Mouse (Mus musculus) midbrain, postnatal 0 days (tissue): ENCODE measurements around the gene Ccdc113. TPM values are rescaled to one million over a fixed set of nuclear protein-coding genes. Genes with fewer than 3 reads are reported as not detected.

Experiments
- ATAC-seq: fragments of 200-750 bp; cut with Nextera tagmentation; 2 replicates; pipeline ENCODE4 v1.8.0; 2017; ENCODE audit warnings: moderate number of reproducible peaks, mild to moderate bottlenecking, moderate TSS enrichment, moderate library complexity; ENCODE audit not compliant: low FRiP score
- DNase-seq: peaks from one replicate; pipeline ENCODE4 v3.0.0-alpha.2; 2015; ENCODE audit warnings: low spot score
- H3K27ac ChIP-seq: fragments of 300-500 bp; sonication (generic); 2 replicates; pipeline ENCODE4 v1.5.1; 2014; ENCODE audit warnings: low read depth, mild to moderate bottlenecking, low read length, mixed read lengths
- H3K27me3 ChIP-seq: fragments of 300-500 bp; sonication (generic); 2 replicates; pipeline ENCODE4 v1.6.1; 2014; ENCODE audit warnings: low read length, control low read depth, mixed read lengths; ENCODE audit not compliant: insufficient read depth
- H3K36me3 ChIP-seq: fragments of 300-500 bp; sonication (generic); 2 replicates; pipeline ENCODE4 v1.6.1; 2014; ENCODE audit warnings: low read length, control low read depth, mixed read lengths; ENCODE audit not compliant: insufficient read depth
- H3K4me1 ChIP-seq: fragments of 300-500 bp; sonication (generic); 2 replicates; pipeline ENCODE4 v1.6.1; 2014; ENCODE audit warnings: mild to moderate bottlenecking, control low read depth, antibody characterized with exemption, low read length, mixed read lengths; ENCODE audit not compliant: insufficient read depth
- H3K4me2 ChIP-seq: fragments of 300-500 bp; sonication (generic); 2 replicates; pipeline ENCODE4 v1.6.1; 2014; ENCODE audit warnings: low read depth, mild to moderate bottlenecking, low read length, mixed read lengths; ENCODE audit not compliant: poor library complexity, severe bottlenecking
- H3K4me3 ChIP-seq: fragments of 300-500 bp; sonication (generic); 2 replicates; pipeline ENCODE4 v1.5.1; 2014; ENCODE audit warnings: low read depth, mild to moderate bottlenecking, low read length, moderate library complexity
- H3K9ac ChIP-seq: fragments of 300-500 bp; sonication (generic); replicated peaks from 2 replicates; pipeline ENCODE4 v1.6.1; 2014; ENCODE audit warnings: mild to moderate bottlenecking, low read length, moderate library complexity, mixed read lengths; ENCODE audit not compliant: poor library complexity, severe bottlenecking
- H3K9me3 ChIP-seq: fragments of 300-500 bp; sonication (generic); 2 replicates; pipeline ENCODE4 v1.6.1; 2016; ENCODE audit warnings: low read length, control low read depth
- CTCF ChIP-seq: IDR thresholded peaks from 2 replicates; pipeline ENCODE4 v1.5.1; 2016; ENCODE audit warnings: antibody characterized with exemption, mild to moderate bottlenecking
- WGBS: fragments of 180-500 bp; shearing (Covaris S2); extraction: QIAGEN DNeasy Blood & Tissue Kit; methylation state at CpG from one replicate; pipeline ENCODE4 v1.1.7; 2014; 5-methylcytosine and 5-hydroxymethylcytosine counted together
- polyA plus RNA-seq: library from polyadenylated mRNA; unstranded; fragments of >200 nt; fragmentation: Nextera tagmentation; extraction: Ambion mirVana; gene quantifications from 2 replicates; pipeline ENCODE4 v1.2.1, GENCODE M21; 2015
- total RNA-seq: library from RNA; depleted of rRNA; stranded (reverse); fragments of >200 nt; gene quantifications from 2 replicates; pipeline ENCODE4 v1.2.3, GENCODE M21; 2014

Ccdc113 gene
- total and polyA plus RNA-seq, 2 experiments from 2014 or later = 3.2 to 4.0 TPM

- Histone ChIP-seq H3K4me1 (no peaks in the 10 kb centered on the region), H3K27ac (no peak overlapping the region), H3K9me3 (no peaks in the 10 kb centered on the region), H3K4me3 (no peak overlapping the region), H3K4me2 (no peak overlapping the region), H3K9ac (no peak overlapping the region), H3K36me3 (no peaks in the 10 kb centered on the region), H3K27me3 (no peaks in the 10 kb centered on the region)
- DNase-seq (no peak), ATAC-seq (no peak)
- no peak for TF ChIP-seq CTCF
- 77% methylated on average over 10 of the region's 10 CpGs for WGBS
Observed at GRCm38 (mm10) chr8:95528194-95528593, 5.7 kb upstream of the Ccdc113 start.

GRCm38 (mm10) chr8:95528750-95529310 lies 5.1 kb upstream of the Ccdc113 start:
- Histone ChIP-seq H3K4me2 (no peak overlapping the region), H3K27ac (no peak overlapping the region), H3K27me3 (no peaks in the 10 kb centered on the region), H3K9me3 (no peaks in the 10 kb centered on the region), H3K4me3 (no peak overlapping the region), H3K4me1 (no peaks in the 10 kb centered on the region), H3K36me3 (no peaks in the 10 kb centered on the region), H3K9ac (no peak overlapping the region)
- WGBS = 63% methylated on average over 9 of the region's 9 CpGs
- DNase-seq = no peak
- ATAC-seq = no peak
- no peak for TF ChIP-seq CTCF

- Histone ChIP-seq H3K4me3 (no peak overlapping the region), H3K9me3 (no peaks in the 10 kb centered on the region), H3K4me1 (no peaks in the 10 kb centered on the region), H3K27me3 (no peaks in the 10 kb centered on the region), H3K9ac (no peak overlapping the region), H3K27ac (no peak overlapping the region), H3K4me2 (no peak overlapping the region), H3K36me3 (no peaks in the 10 kb centered on the region)
- WGBS = 60% methylated on average over 4 of the region's 4 CpGs
- ATAC-seq (no peak), DNase-seq (no peak)
- no peak for TF ChIP-seq CTCF
Observed at GRCm38 (mm10) chr8:95532206-95532605, 1.7 kb upstream of the Ccdc113 start.

GRCm38 (mm10) chr8:95539487-95539886 lies 5.6 kb downstream of the Ccdc113 start:
- peak; percentile 77 for TF ChIP-seq CTCF
- Histone ChIP-seq H3K4me2 (no peak overlapping the region), H3K4me1 (no peaks in the 10 kb centered on the region), H3K27me3 (no peaks in the 10 kb centered on the region), H3K27ac (no peak overlapping the region), H3K36me3 (no peaks in the 10 kb centered on the region), H3K9ac (no peak overlapping the region), H3K9me3 (no peaks in the 10 kb centered on the region), H3K4me3 (no peak overlapping the region)
- no peak for ATAC-seq
- WGBS = 84% methylated on average over 5 of the region's 5 CpGs
- DNase-seq = peak; percentile 34

- H3K9me3 ChIP-seq = no peaks in the 10 kb centered on the region
- H3K27me3 ChIP-seq = no peaks in the 10 kb centered on the region
- no peaks in the 10 kb centered on the region for H3K4me1 ChIP-seq
- H3K4me2 ChIP-seq = no peak overlapping the region
- DNase-seq (no peak), ATAC-seq (no peak)
- H3K9ac ChIP-seq = no peak overlapping the region
- no peak overlapping the region for H3K4me3 ChIP-seq
- WGBS = 93% methylated on average over 6 of the region's 6 CpGs
- no peak overlapping the region for H3K27ac ChIP-seq
- TF ChIP-seq CTCF = no peak
- H3K36me3 ChIP-seq = no peaks in the 10 kb centered on the region
Observed at GRCm38 (mm10) chr8:95542191-95542590, 8.3 kb downstream of the Ccdc113 start.

GRCm38 (mm10) chr8:95543065-95543464 lies 9.2 kb downstream of the Ccdc113 start:
- Histone ChIP-seq H3K4me1 (no peaks in the 10 kb centered on the region), H3K27ac (no peak overlapping the region), H3K27me3 (no peaks in the 10 kb centered on the region), H3K4me3 (no peak overlapping the region), H3K9me3 (no peaks in the 10 kb centered on the region), H3K9ac (no peak overlapping the region), H3K4me2 (no peak overlapping the region), H3K36me3 (no peaks in the 10 kb centered on the region)
- DNase-seq = no peak
- WGBS = 63% methylated on average over 3 of the region's 3 CpGs
- ATAC-seq = no peak
- no peak for TF ChIP-seq CTCF
